Mouse (Mus musculus): ENCODE data around the gene Ythdf1. TPM values are rescaled to one million over a fixed set of nuclear protein-coding genes. Genes with fewer than 3 reads are reported as not detected.

Gene Ythdf1
- polyA plus RNA-seq, 1 experiment from 2014 or later: 50.7 TPM

- H3K27me3 ChIP-seq: no peaks in the 10 kb centered on the region
- no peak overlapping the region for H3K4me2 ChIP-seq
- 0 out of 2 replicates have a peak, but pooled peaks cover 10% of the 10 kb centered on the region for H3K36me3 ChIP-seq
- H3K4me3 ChIP-seq: no peak overlapping the region
- ATAC-seq (ENCODE audit: low read depth): no peak
- peaks cover 51% of the 10 kb centered on the region for H3K4me1 ChIP-seq (replicated peaks)
- no peak overlapping the region for H3K27ac ChIP-seq (replicated peaks)
- 20% methylated on average over 1 of the region's 1 CpGs for WGBS
- no peaks in the 10 kb centered on the region for H3K9me3 ChIP-seq
- H3K9ac ChIP-seq: no peak overlapping the region
Observed at GRCm38 (mm10) chr2:180949947-180950346, 29.2 kb upstream of the Ythdf1 start.

DNA sequence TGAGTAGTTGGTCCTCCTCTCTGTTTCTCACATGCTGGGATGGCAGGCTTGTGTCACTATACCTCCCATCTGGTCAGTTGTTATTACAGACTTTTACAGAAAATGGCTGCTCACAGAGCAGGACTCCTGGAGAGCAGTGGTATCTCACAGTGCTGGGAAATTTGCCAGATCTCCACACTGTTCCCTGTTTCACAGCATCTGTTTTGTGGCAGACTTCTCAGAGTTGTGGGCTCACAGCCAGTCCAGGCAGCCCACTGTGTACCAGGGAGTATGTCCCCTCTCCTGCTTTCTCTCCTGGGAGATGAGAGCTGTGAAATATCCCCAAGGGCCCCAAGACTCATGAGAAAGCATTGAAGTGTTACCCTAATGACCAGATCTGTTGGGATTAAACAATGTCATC lies 21.1 kb upstream of the Ythdf1 start:
- no peak overlapping the region for H3K9ac ChIP-seq
- no peak overlapping the region for H3K4me3 ChIP-seq
- peak; percentile 65; the same call in 1 of the 2 replicates for ATAC-seq (ENCODE audit: low read depth)
- H3K4me1 ChIP-seq (replicated peaks): no peaks in the 10 kb centered on the region; the same call in 1 of the 2 replicates
- peaks cover 51% of the 10 kb centered on the region for H3K36me3 ChIP-seq
- no peak overlapping the region for H3K4me2 ChIP-seq
- no peaks in the 10 kb centered on the region for H3K9me3 ChIP-seq
- H3K27me3 ChIP-seq: no peaks in the 10 kb centered on the region
- H3K27ac ChIP-seq (replicated peaks): peak overlapping the region; percentile 64

GRCm38 (mm10) chr2:180940187-180940586 lies 19.4 kb upstream of the Ythdf1 start:
- no peak overlapping the region for H3K4me3 ChIP-seq
- H3K9me3 ChIP-seq: no peaks in the 10 kb centered on the region
- no peaks in the 10 kb centered on the region for H3K27me3 ChIP-seq
- no peaks in the 10 kb centered on the region; the same call in 1 of the 2 replicates for H3K4me1 ChIP-seq (replicated peaks)
- no peak overlapping the region for H3K9ac ChIP-seq
- peaks cover 59% of the 10 kb centered on the region for H3K36me3 ChIP-seq
- H3K27ac ChIP-seq (replicated peaks): no peak overlapping the region
- ATAC-seq (ENCODE audit: low read depth): no peak
- no peak overlapping the region for H3K4me2 ChIP-seq

DNA sequence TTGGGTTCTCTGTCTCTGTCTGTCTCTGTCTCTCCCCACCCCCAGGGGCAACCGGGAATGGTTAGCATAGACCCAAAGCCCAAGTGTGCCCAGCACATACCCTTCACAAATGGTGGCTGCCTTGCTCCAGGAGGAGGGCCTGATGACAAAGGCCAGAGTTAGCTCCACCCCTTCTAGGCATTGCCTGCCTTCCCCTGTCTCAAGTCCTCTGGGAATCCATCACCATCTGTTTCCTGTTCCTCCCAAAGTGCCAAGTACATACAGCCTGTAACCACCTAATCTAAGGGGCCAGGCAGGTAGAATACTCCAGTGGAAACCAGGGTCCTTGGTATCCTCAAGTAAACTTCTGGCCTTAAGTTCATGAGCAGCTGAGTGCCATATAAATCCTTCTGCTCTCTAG lies 11.7 kb upstream of the Ythdf1 start:
- Histone ChIP-seq H3K27ac (replicated peaks) (no peak overlapping the region), H3K4me3 (no peak overlapping the region), H3K4me1 (replicated peaks) (peaks cover 8% of the 10 kb centered on the region; the same call in 1 of the 2 replicates), H3K9me3 (no peaks in the 10 kb centered on the region), H3K4me2 (no peak overlapping the region), H3K27me3 (no peaks in the 10 kb centered on the region), H3K9ac (no peak overlapping the region), H3K36me3 (peaks cover 48% of the 10 kb centered on the region)
- 77% methylated on average over 1 of the region's 1 CpGs for WGBS
- ATAC-seq (ENCODE audit: low read depth): no peak

- Histone ChIP-seq H3K27ac (replicated peaks) (no peak within 1 kb of the TSS), H3K9ac (0 out of 2 replicates have a peak within 1 kb of the TSS, but pooled peaks have one; percentile 22), H3K36me3 (peaks cover 21% of the 10 kb centered on the region), H3K4me1 (replicated peaks) (peaks cover 8% of the 10 kb centered on the region; the same call in 1 of the 2 replicates), H3K27me3 (no peaks in the 10 kb centered on the region; the same call in 1 of the 2 replicates), H3K9me3 (no peaks in the 10 kb centered on the region), H3K4me3 (no peak within 1 kb of the TSS), H3K4me2 (no peak within 1 kb of the TSS)
- 47% methylated on average over 4 of the region's 4 CpGs for WGBS
- ATAC-seq (ENCODE audit: low read depth): no peak
Observed at GRCm38 (mm10) chr2:180928723-180929122, 8.0 kb upstream of the Ythdf1 start, which contains the start of gene Birc7. TSS of gene Birc7 (plus strand) at chr2:180929023.

DNA sequence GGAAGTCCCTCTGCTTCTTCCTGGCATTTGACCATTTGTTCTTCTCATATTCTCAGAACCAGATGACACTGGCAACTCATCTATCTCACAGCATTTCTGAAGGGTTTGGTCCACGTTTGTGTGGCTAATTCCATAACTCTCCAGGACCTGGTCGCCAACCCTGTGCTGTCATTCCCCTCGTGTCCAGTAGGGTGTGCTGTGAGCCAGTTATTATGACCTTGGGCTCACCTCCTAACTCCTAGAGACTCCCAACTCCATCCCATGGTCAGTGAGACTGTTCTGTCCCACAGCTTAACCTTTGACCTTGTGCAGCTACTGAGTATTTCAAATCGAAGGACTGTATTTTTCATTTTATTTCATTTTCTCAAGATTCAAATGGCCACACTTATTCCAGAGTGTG lies 4.4 kb upstream of the Ythdf1 start:
- Histone ChIP-seq H3K4me1 (replicated peaks) (peaks cover 5% of the 10 kb centered on the region), H3K9me3 (no peaks in the 10 kb centered on the region), H3K9ac (no peak overlapping the region), H3K27ac (replicated peaks) (no peak overlapping the region), H3K36me3 (no peaks in the 10 kb centered on the region), H3K4me3 (no peak overlapping the region), H3K27me3 (no peaks in the 10 kb centered on the region; the same call in 1 of the 2 replicates), H3K4me2 (no peak overlapping the region)
- 6% methylated on average over 4 of the region's 4 CpGs for WGBS
- no peak for ATAC-seq (ENCODE audit: low read depth)

GRCm38 (mm10) chr2:180922739-180923138 lies 2.0 kb upstream of the Ythdf1 start:
- no peak overlapping the region for H3K27ac ChIP-seq (replicated peaks)
- H3K9ac ChIP-seq: no peak overlapping the region
- H3K4me2 ChIP-seq: no peak overlapping the region
- no peak overlapping the region for H3K4me3 ChIP-seq
- H3K36me3 ChIP-seq: peaks cover 10% of the 10 kb centered on the region
- peaks cover 30% of the 10 kb centered on the region for H3K4me1 ChIP-seq (replicated peaks)
- 91% methylated on average over 6 of the region's 6 CpGs for WGBS
- no peaks in the 10 kb centered on the region; the same call in 1 of the 2 replicates for H3K27me3 ChIP-seq
- ATAC-seq (ENCODE audit: low read depth): no peak
- no peaks in the 10 kb centered on the region for H3K9me3 ChIP-seq

GRCm38 (mm10) chr2:180919913-180920809 lies 588 bp downstream of the Ythdf1 start:
- ATAC-seq (ENCODE audit: low read depth): peak; percentile 66
- peaks cover 36% of the 10 kb centered on the region for H3K36me3 ChIP-seq
- H3K9me3 ChIP-seq: no peaks in the 10 kb centered on the region
- H3K27ac ChIP-seq (replicated peaks): peak overlapping the region; percentile 82
- WGBS: under 1% methylated on average over 61 of the region's 61 CpGs
- H3K9ac ChIP-seq: peak overlapping the region; percentile 98
- peak overlapping the region; percentile 100 for H3K4me3 ChIP-seq
- no peaks in the 10 kb centered on the region; the same call in 1 of the 2 replicates for H3K27me3 ChIP-seq
- peak overlapping the region; percentile 94 for H3K4me2 ChIP-seq
- peaks cover 43% of the 10 kb centered on the region for H3K4me1 ChIP-seq (replicated peaks)

DNA sequence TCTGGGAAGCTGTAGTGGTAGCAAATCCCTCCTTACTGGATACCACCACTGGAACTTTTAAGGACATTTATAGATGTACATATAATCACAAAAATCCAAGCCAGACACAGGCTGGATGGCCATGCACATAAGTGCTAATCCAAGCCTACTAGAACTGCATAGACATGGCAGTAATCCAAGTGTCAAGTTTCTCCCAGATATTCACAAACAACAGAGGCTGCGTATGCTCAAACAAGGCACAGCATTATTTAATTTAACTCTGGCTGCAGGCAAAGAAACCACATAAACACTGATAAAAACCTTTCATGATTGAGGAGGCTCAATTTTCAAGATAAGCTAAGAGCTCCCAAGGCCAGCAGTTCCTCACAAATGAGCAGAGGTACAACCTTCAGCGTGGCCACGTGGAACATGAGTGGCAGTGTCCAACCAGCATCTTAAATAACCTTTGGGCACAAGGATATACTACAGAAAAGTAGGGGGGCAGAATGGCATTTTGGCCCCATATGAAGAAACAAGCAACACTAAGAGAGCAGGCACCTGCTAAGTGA lies 4.8 kb downstream of the Ythdf1 start:
- Histone ChIP-seq H3K4me1 (replicated peaks) (peaks cover 37% of the 10 kb centered on the region), H3K4me2 (no peak overlapping the region), H3K27me3 (no peaks in the 10 kb centered on the region), H3K9me3 (no peaks in the 10 kb centered on the region), H3K9ac (no peak overlapping the region), H3K4me3 (no peak overlapping the region), H3K27ac (replicated peaks) (no peak overlapping the region), H3K36me3 (peaks cover 75% of the 10 kb centered on the region)
- 84% methylated on average over 3 of the region's 3 CpGs for WGBS
- ATAC-seq (ENCODE audit: low read depth): no peak

DNA sequence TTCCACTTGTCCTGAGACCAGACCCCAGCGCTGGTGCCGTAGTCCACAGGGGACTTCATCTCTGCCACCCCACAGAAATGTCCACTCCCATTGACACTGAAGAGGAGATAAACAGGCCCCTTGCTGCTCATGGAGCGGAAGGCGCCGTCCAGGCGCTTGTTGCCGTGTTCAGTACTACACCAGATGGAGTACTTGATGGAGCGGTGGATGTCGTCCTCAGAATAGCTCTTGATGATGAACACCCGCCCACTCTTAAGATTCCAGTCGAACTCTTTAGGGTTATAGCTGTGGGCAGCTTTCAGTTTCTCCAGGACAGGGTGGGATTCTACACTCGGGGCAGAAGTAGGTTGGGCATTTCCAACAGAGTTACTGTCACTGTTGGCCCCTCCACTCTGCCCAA lies 9.8 kb downstream of the Ythdf1 start:
- H3K9ac ChIP-seq: no peak overlapping the region
- no peak overlapping the region for H3K4me2 ChIP-seq
- WGBS: 95% methylated on average over 12 of the region's 12 CpGs
- peaks cover 18% of the 10 kb centered on the region for H3K4me1 ChIP-seq (replicated peaks)
- H3K27me3 ChIP-seq: no peaks in the 10 kb centered on the region
- H3K36me3 ChIP-seq: peaks cover 79% of the 10 kb centered on the region
- H3K9me3 ChIP-seq: no peaks in the 10 kb centered on the region
- ATAC-seq (ENCODE audit: low read depth): no peak
- H3K4me3 ChIP-seq: no peak overlapping the region
- no peak overlapping the region for H3K27ac ChIP-seq (replicated peaks)

- ATAC-seq (ENCODE audit: low read depth): no peak
- no peaks in the 10 kb centered on the region for H3K27me3 ChIP-seq
- no peaks in the 10 kb centered on the region for H3K9me3 ChIP-seq
- H3K27ac ChIP-seq (replicated peaks): no peak overlapping the region
- H3K4me3 ChIP-seq: no peak overlapping the region
- H3K9ac ChIP-seq: peak overlapping the region; percentile 26; the same call in 1 of the 2 replicates
- peaks cover 16% of the 10 kb centered on the region for H3K4me1 ChIP-seq (replicated peaks)
- H3K36me3 ChIP-seq: peaks cover 42% of the 10 kb centered on the region
- WGBS: 52% methylated on average over 5 of the region's 5 CpGs
- no peak overlapping the region for H3K4me2 ChIP-seq
Observed at GRCm38 (mm10) chr2:180905556-180906221, 15.1 kb downstream of the Ythdf1 start.
